Mouse (Mus musculus) embryo, embryonic 11.5 days (tissue): ENCODE data around the gene 4930579F01Rik.
"Not testable (repeated sequence)": the region's sequence is repeated elsewhere in the genome, so short reads cannot be mapped to it uniquely, and the experiment has no call there.

Source experiments
- DNase-seq: peaks from one replicate; pipeline ENCODE4 v3.0.0-alpha.2; 2012; ENCODE audit warnings: low read depth, low spot score

4930579F01Rik gene

GRCm38 (mm10) chr3:138144642-138145171 is 48.9 kb downstream of the 4930579F01Rik start, which contains the start of gene Mttp:
TSS of gene Mttp (minus strand) at chr3:138144968.
- DNase-seq, result peak; percentile 79

- no peak for DNase-seq
Observed at GRCm38 (mm10) chr3:138144060-138144641, 49.5 kb downstream of the 4930579F01Rik start.

- peak; percentile 96 for DNase-seq
Observed at GRCm38 (mm10) chr3:138143315-138144059, 50.1 kb downstream of the 4930579F01Rik start, which contains the start of gene Trmt10a. TSS of gene Trmt10a (plus strand) at chr3:138143448.

- DNase-seq, result no peak
Observed at GRCm38 (mm10) chr3:138142733-138143314, 50.8 kb downstream of the 4930579F01Rik start.

GRCm38 (mm10) chr3:138142052-138142732 is 51.4 kb downstream of the 4930579F01Rik start:
- DNase-seq, result peak; percentile 3

GRCm38 (mm10) chr3:138139663-138140062 is 54.0 kb downstream of the 4930579F01Rik start:
- no peak for DNase-seq

GRCm38 (mm10) chr3:138138146-138138545 is 55.5 kb downstream of the 4930579F01Rik start:
- not testable (repeated sequence) for DNase-seq

- DNase-seq, result no peak
Observed at GRCm38 (mm10) chr3:138134528-138134927, 59.1 kb downstream of the 4930579F01Rik start.

- no peak for DNase-seq
Observed at GRCm38 (mm10) chr3:138133916-138134315, 59.7 kb downstream of the 4930579F01Rik start.

GRCm38 (mm10) chr3:138133463-138133862 is 60.2 kb downstream of the 4930579F01Rik start:
- no peak for DNase-seq

GRCm38 (mm10) chr3:138131168-138131567 is 62.5 kb downstream of the 4930579F01Rik start:
- no peak for DNase-seq

- no peak for DNase-seq
Observed at GRCm38 (mm10) chr3:138130692-138131091, 62.9 kb downstream of the 4930579F01Rik start.

- DNase-seq, result no peak
Observed at GRCm38 (mm10) chr3:138129110-138129509, 64.5 kb downstream of the 4930579F01Rik start.

GRCm38 (mm10) chr3:138123842-138124241 is 69.8 kb downstream of the 4930579F01Rik start:
- DNase-seq, result no peak

GRCm38 (mm10) chr3:138121461-138121860 is 72.2 kb downstream of the 4930579F01Rik start:
- DNase-seq, result no peak

- no peak for DNase-seq
Observed at GRCm38 (mm10) chr3:138119444-138120105, 74.0 kb downstream of the 4930579F01Rik start.

- DNase-seq, result no peak
Observed at GRCm38 (mm10) chr3:138118831-138119230, 74.8 kb downstream of the 4930579F01Rik start.

- no peak for DNase-seq
Observed at GRCm38 (mm10) chr3:138118392-138118791, 75.2 kb downstream of the 4930579F01Rik start.

GRCm38 (mm10) chr3:138116871-138117270 is 76.8 kb downstream of the 4930579F01Rik start:
- no peak for DNase-seq

- no peak for DNase-seq
Observed at GRCm38 (mm10) chr3:138114106-138114505, 79.5 kb downstream of the 4930579F01Rik start.
